Mouse (Mus musculus): ENCODE data around the gene Gna15. TPM values are rescaled to one million over a fixed set of nuclear protein-coding genes. Genes with fewer than 3 reads are reported as not detected.

The Gna15 gene
- polyA plus RNA-seq, 1 experiment from 2014 or later: 2.6 TPM

- H3K36me3 ChIP-seq: peaks cover 4% of the 10 kb centered on the region; the same call in 1 of the 2 replicates
- H3K27me3 ChIP-seq (replicated peaks): no peaks in the 10 kb centered on the region
- H3K9me3 ChIP-seq (replicated peaks): no peaks in the 10 kb centered on the region
- H3K27ac ChIP-seq (replicated peaks): no peak overlapping the region
- H3K9ac ChIP-seq (replicated peaks): 0 out of 2 replicates have a peak overlapping the region, but pooled peaks have one; percentile 11
- WGBS: 91% methylated on average over 5 of the region's 5 CpGs
- ATAC-seq (ENCODE audit: low FRiP score): no peak
- no peak overlapping the region for H3K4me2 ChIP-seq
- H3K4me3 ChIP-seq (replicated peaks): no peak overlapping the region
- H3K4me1 ChIP-seq: peaks cover 40% of the 10 kb centered on the region
Measured at GRCm38 (mm10) chr10:81541363-81541762, 17.3 kb upstream of the Gna15 start.

- Histone ChIP-seq H3K27me3 (replicated peaks) (no peaks in the 10 kb centered on the region), H3K4me1 (peaks cover 29% of the 10 kb centered on the region), H3K36me3 (peaks cover 4% of the 10 kb centered on the region; the same call in 1 of the 2 replicates), H3K4me2 (no peak overlapping the region), H3K9ac (replicated peaks) (no peak overlapping the region), H3K27ac (replicated peaks) (no peak overlapping the region), H3K9me3 (replicated peaks) (no peaks in the 10 kb centered on the region), H3K4me3 (replicated peaks) (no peak overlapping the region)
- 94% methylated on average over 3 of the region's 3 CpGs for WGBS
- no peak for ATAC-seq (ENCODE audit: low FRiP score)
Measured at GRCm38 (mm10) chr10:81538321-81539048, 14.5 kb upstream of the Gna15 start.

GRCm38 (mm10) chr10:81537429-81537828, 13.4 kb upstream of the Gna15 start:
- H3K4me3 ChIP-seq (replicated peaks): no peak overlapping the region
- no peaks in the 10 kb centered on the region for H3K9me3 ChIP-seq (replicated peaks)
- WGBS: 90% methylated on average over 2 of the region's 2 CpGs
- no peak overlapping the region for H3K9ac ChIP-seq (replicated peaks)
- H3K4me1 ChIP-seq: peaks cover 18% of the 10 kb centered on the region
- ATAC-seq (ENCODE audit: low FRiP score): no peak
- peaks cover 13% of the 10 kb centered on the region for H3K36me3 ChIP-seq
- no peaks in the 10 kb centered on the region for H3K27me3 ChIP-seq (replicated peaks)
- H3K4me2 ChIP-seq: no peak overlapping the region
- no peak overlapping the region for H3K27ac ChIP-seq (replicated peaks)

GRCm38 (mm10) chr10:81536734-81537133, 12.7 kb upstream of the Gna15 start:
- H3K27ac ChIP-seq (replicated peaks): no peak overlapping the region
- WGBS: 79% methylated on average over 6 of the region's 6 CpGs
- H3K9ac ChIP-seq (replicated peaks): no peak overlapping the region
- H3K4me3 ChIP-seq (replicated peaks): no peak overlapping the region
- no peak for ATAC-seq (ENCODE audit: low FRiP score)
- no peaks in the 10 kb centered on the region for H3K27me3 ChIP-seq (replicated peaks)
- H3K36me3 ChIP-seq: peaks cover 18% of the 10 kb centered on the region
- H3K9me3 ChIP-seq (replicated peaks): no peaks in the 10 kb centered on the region
- peaks cover 11% of the 10 kb centered on the region for H3K4me1 ChIP-seq
- H3K4me2 ChIP-seq: no peak overlapping the region

GRCm38 (mm10) chr10:81534826-81535225, 10.8 kb upstream of the Gna15 start:
- no peak for ATAC-seq (ENCODE audit: low FRiP score)
- WGBS: 68% methylated on average over 16 of the region's 16 CpGs
- H3K36me3 ChIP-seq: peaks cover 37% of the 10 kb centered on the region
- H3K4me3 ChIP-seq (replicated peaks): no peak overlapping the region
- no peaks in the 10 kb centered on the region for H3K27me3 ChIP-seq (replicated peaks)
- H3K9me3 ChIP-seq (replicated peaks): no peaks in the 10 kb centered on the region
- no peak overlapping the region for H3K9ac ChIP-seq (replicated peaks)
- H3K27ac ChIP-seq (replicated peaks): no peak overlapping the region
- H3K4me2 ChIP-seq: no peak overlapping the region
- no peaks in the 10 kb centered on the region for H3K4me1 ChIP-seq

GRCm38 (mm10) chr10:81526779-81527178, 2.8 kb upstream of the Gna15 start:
- Histone ChIP-seq H3K27me3 (replicated peaks) (peaks cover 10% of the 10 kb centered on the region), H3K9ac (replicated peaks) (no peak overlapping the region), H3K27ac (replicated peaks) (no peak overlapping the region), H3K4me1 (no peaks in the 10 kb centered on the region), H3K36me3 (peaks cover 31% of the 10 kb centered on the region), H3K4me2 (no peak overlapping the region), H3K9me3 (replicated peaks) (no peaks in the 10 kb centered on the region), H3K4me3 (replicated peaks) (no peak overlapping the region)
- WGBS: 16% methylated on average over 14 of the region's 14 CpGs
- no peak; the same call in 1 of the 2 replicates for ATAC-seq (ENCODE audit: low FRiP score)

GRCm38 (mm10) chr10:81525017-81525694, 1.1 kb upstream of the Gna15 start:
- Histone ChIP-seq H3K27ac (replicated peaks) (no peak overlapping the region), H3K36me3 (peaks cover 15% of the 10 kb centered on the region), H3K9ac (replicated peaks) (no peak overlapping the region), H3K27me3 (replicated peaks) (peaks cover 10% of the 10 kb centered on the region), H3K4me1 (no peaks in the 10 kb centered on the region), H3K4me3 (replicated peaks) (no peak overlapping the region), H3K4me2 (no peak overlapping the region), H3K9me3 (replicated peaks) (no peaks in the 10 kb centered on the region)
- no peak for ATAC-seq (ENCODE audit: low FRiP score)
- WGBS: 76% methylated on average over 12 of the region's 13 CpGs

- H3K4me2 ChIP-seq: no peak overlapping the region
- H3K27me3 ChIP-seq (replicated peaks): peaks cover 10% of the 10 kb centered on the region
- no peaks in the 10 kb centered on the region for H3K9me3 ChIP-seq (replicated peaks)
- ATAC-seq (ENCODE audit: low FRiP score): no peak
- H3K4me1 ChIP-seq: no peaks in the 10 kb centered on the region
- no peak overlapping the region for H3K9ac ChIP-seq (replicated peaks)
- H3K4me3 ChIP-seq (replicated peaks): no peak overlapping the region
- no peak overlapping the region for H3K27ac ChIP-seq (replicated peaks)
- H3K36me3 ChIP-seq: no peaks in the 10 kb centered on the region
- 28% methylated on average over 19 of the region's 19 CpGs for WGBS
Measured at GRCm38 (mm10) chr10:81523570-81523969, 455 bp downstream of the Gna15 start.

- no peak for ATAC-seq (ENCODE audit: low FRiP score)
- no peaks in the 10 kb centered on the region for H3K36me3 ChIP-seq
- no peaks in the 10 kb centered on the region for H3K4me1 ChIP-seq
- no peak overlapping the region for H3K9ac ChIP-seq (replicated peaks)
- H3K4me3 ChIP-seq (replicated peaks): no peak overlapping the region
- no peak overlapping the region for H3K27ac ChIP-seq (replicated peaks)
- H3K9me3 ChIP-seq (replicated peaks): no peaks in the 10 kb centered on the region
- H3K27me3 ChIP-seq (replicated peaks): peaks cover 10% of the 10 kb centered on the region
- WGBS: 80% methylated on average over 6 of the region's 6 CpGs
- H3K4me2 ChIP-seq: no peak overlapping the region
Measured at GRCm38 (mm10) chr10:81523142-81523541, 883 bp downstream of the Gna15 start.

- Histone ChIP-seq H3K9me3 (replicated peaks) (no peaks in the 10 kb centered on the region), H3K27me3 (replicated peaks) (peaks cover 15% of the 10 kb centered on the region), H3K27ac (replicated peaks) (no peak overlapping the region), H3K4me1 (no peaks in the 10 kb centered on the region), H3K36me3 (no peaks in the 10 kb centered on the region), H3K9ac (replicated peaks) (no peak overlapping the region), H3K4me2 (no peak overlapping the region), H3K4me3 (replicated peaks) (no peak overlapping the region)
- ATAC-seq (ENCODE audit: low FRiP score): no peak
- WGBS: 78% methylated on average over 3 of the region's 3 CpGs
Measured at GRCm38 (mm10) chr10:81519978-81520365, 4.1 kb downstream of the Gna15 start.

- Histone ChIP-seq H3K9me3 (replicated peaks) (no peaks in the 10 kb centered on the region), H3K4me1 (no peaks in the 10 kb centered on the region)
- 92% methylated on average over 6 of the region's 6 CpGs for WGBS
Measured at GRCm38 (mm10) chr10:81519227-81519977, 4.6 kb downstream of the Gna15 start.

More at GRCm38 (mm10) chr10:81519227-81519977, 4.6 kb downstream of the Gna15 start:
- no peak overlapping the region for H3K27ac ChIP-seq (replicated peaks)
- H3K9ac ChIP-seq (replicated peaks): no peak overlapping the region
- no peaks in the 10 kb centered on the region for H3K36me3 ChIP-seq
- peaks cover 15% of the 10 kb centered on the region for H3K27me3 ChIP-seq (replicated peaks)
- H3K4me3 ChIP-seq (replicated peaks): no peak overlapping the region
- no peak overlapping the region for H3K4me2 ChIP-seq
- no peak for ATAC-seq (ENCODE audit: low FRiP score)
